ENCODE assay signal across 8 mouse cellular contexts in genomic region chr15:78720094-78720493, GRCm38 (mm10). TPM values are rescaled to one million over a fixed set of nuclear protein-coding genes. Genes with fewer than 3 reads are reported as not detected.
DNase-seq lines count a peak whose midpoint lies in the region; ATAC-seq and TF ChIP-seq lines count a peak whose summit lies in the region.

No protein-coding gene starts in this region.

- H3K4me1 ChIP-seq in forebrain, embryonic 13.5 days, result peaks cover 32% of the 10 kb centered on the region
- peaks cover 26% of the 10 kb centered on the region for H3K4me1 ChIP-seq in hindbrain, embryonic 16.5 days (ENCODE audit: control insufficient read depth, insufficient read depth, low read depth, low read length)
- H3K4me1 ChIP-seq in lung, embryonic 16.5 days (replicated peaks; ENCODE audit: control insufficient read depth, insufficient read depth, low read length), result peaks cover 7% of the 10 kb centered on the region
- H3K4me1 ChIP-seq in olfactory bulb, adult 2 months (ENCODE audit: control insufficient read depth, insufficient read depth, low read length), result peaks cover 30% of the 10 kb centered on the region

- no peak overlapping the region; the same call in 1 of the 2 replicates for H3K9ac ChIP-seq in forebrain, embryonic 13.5 days
- no peak overlapping the region; the same call in 1 of the 2 replicates for H3K9ac ChIP-seq in hindbrain, embryonic 16.5 days (ENCODE audit: low read depth, low read length)
- H3K9ac ChIP-seq in lung, embryonic 16.5 days (ENCODE audit: low read length), result no peak overlapping the region

- peak overlapping the region; percentile 95; the same call in 1 of the 2 replicates for H3K4me2 ChIP-seq in forebrain, embryonic 13.5 days
- H3K4me2 ChIP-seq in hindbrain, embryonic 16.5 days (ENCODE audit: low read length), result peak overlapping the region; percentile 89
- no peak overlapping the region for H3K4me2 ChIP-seq in lung, embryonic 16.5 days (ENCODE audit: low read depth, low read length)

- no peak overlapping the region for H3K4me3 ChIP-seq in forebrain, embryonic 13.5 days
- H3K4me3 ChIP-seq in hindbrain, embryonic 16.5 days (ENCODE audit: low read length), result peak overlapping the region; percentile 19
- no peak overlapping the region for H3K4me3 ChIP-seq in lung, embryonic 16.5 days (ENCODE audit: low read length)
- H3K4me3 ChIP-seq in olfactory bulb, adult 2 months (ENCODE audit: insufficient read depth, low read depth, low read length), result no peak overlapping the region

- no peaks in the 10 kb centered on the region for H3K9me3 ChIP-seq in forebrain, embryonic 13.5 days (replicated peaks)
- H3K9me3 ChIP-seq in hindbrain, embryonic 16.5 days (ENCODE audit: control insufficient read depth, low read length), result no peaks in the 10 kb centered on the region
- H3K9me3 ChIP-seq in lung, embryonic 16.5 days (ENCODE audit: control insufficient read depth, low read length), result no peaks in the 10 kb centered on the region

- TF ChIP-seq CTCF in olfactory bulb, adult 2 months (IDR thresholded peaks at IDR 0.05; ENCODE audit: insufficient read depth, low read depth, low read length), result peak; percentile 80; the same call in 1 of the 2 replicates

- H3K27ac ChIP-seq in forebrain, embryonic 13.5 days, result no peak overlapping the region
- H3K27ac ChIP-seq in hindbrain, embryonic 16.5 days (ENCODE audit: low read depth, low read length), result no peak overlapping the region
- H3K27ac ChIP-seq in lung, embryonic 16.5 days (ENCODE audit: low read length), result no peak overlapping the region
- H3K27ac ChIP-seq in olfactory bulb, adult 2 months (ENCODE audit: insufficient read depth, low read depth, low read length), result no peak overlapping the region

- no peaks in the 10 kb centered on the region for H3K36me3 ChIP-seq in forebrain, embryonic 13.5 days (ENCODE audit: poor library complexity, severe bottlenecking)
- no peaks in the 10 kb centered on the region for H3K36me3 ChIP-seq in hindbrain, embryonic 16.5 days (ENCODE audit: control insufficient read depth, insufficient read depth, low read length)
- no peaks in the 10 kb centered on the region for H3K36me3 ChIP-seq in lung, embryonic 16.5 days (ENCODE audit: control insufficient read depth, insufficient read depth, low read length)

- 0 out of 2 replicates have a peak, but pooled peaks have one; percentile 9 for ATAC-seq in forebrain, embryonic 13.5 days
- ATAC-seq in hindbrain, embryonic 16.5 days, result no peak
- 0 out of 2 replicates have a peak, but pooled peaks have one; percentile 9 for ATAC-seq in lung, embryonic 16.5 days (ENCODE audit: low read depth)

- peak; percentile 57 for DNase-seq in ovary, postnatal 36 days (ENCODE audit: low spot score)
- no peak for DNase-seq in ovary, postnatal 10 days (ENCODE audit: low spot score)
- DNase-seq in c-Kit-positive CD71-positive TER-119-negative erythroid progenitor cells, embryonic 14.5 days (ENCODE audit: low read depth), result peak; percentile 20
- DNase-seq in urinary bladder, postnatal 14 days (ENCODE audit: low spot score), result peak; percentile 59

- H3K27me3 ChIP-seq in forebrain, embryonic 13.5 days, result peaks cover 55% of the 10 kb centered on the region
- no peaks in the 10 kb centered on the region; the same call in 1 of the 2 replicates for H3K27me3 ChIP-seq in hindbrain, embryonic 16.5 days (replicated peaks; ENCODE audit: control insufficient read depth, insufficient read depth, low read length)
- peaks cover 51% of the 10 kb centered on the region for H3K27me3 ChIP-seq in lung, embryonic 16.5 days (ENCODE audit: control insufficient read depth, insufficient read depth, low read depth, low read length)

- 3% methylated on average over 16 of the region's 16 CpGs for WGBS in forebrain, embryonic 13.5 days
- 2% methylated on average over 16 of the region's 16 CpGs for WGBS in hindbrain, embryonic 16.5 days
- WGBS in lung, embryonic 16.5 days, result 3% methylated on average over 16 of the region's 16 CpGs
- 2% methylated on average over 16 of the region's 16 CpGs for WGBS in olfactory bulb, adult 2 months

- no peak for TF ChIP-seq POLR2A in olfactory bulb, adult 2 months (IDR thresholded peaks at IDR 0.05; ENCODE audit: insufficient read depth, low read depth, low read length)

RNA-seq across cellular contexts. Expression of gene Elfn2, which starts 1.5 kb away (rescaled TPM):
- 1.7 and 1.8 TPM in 2 replicates for polyA plus RNA-seq in forebrain, embryonic 13.5 days (2015; fragmentation: Nextera tagmentation; extraction: Ambion mirVana)
- 11.6 and 13.3 TPM in 2 replicates for polyA plus RNA-seq in hindbrain, embryonic 16.5 days (2015; fragmentation: Nextera tagmentation; extraction: Ambion mirVana)
- 0.09 and 0.15 TPM in 2 replicates for polyA plus RNA-seq in lung, embryonic 16.5 days (2015; fragmentation: Nextera tagmentation; extraction: Ambion mirVana)
- not detected in 2 replicates for polyA plus RNA-seq in olfactory bulb, adult 2 months (2012; ENCODE audit: insufficient read depth, insufficient read length, low replicate concordance, missing spikeins)

RNA-seq across cellular contexts. Expression of gene Mfng, which starts 53.2 kb away (rescaled TPM):
- 136 and 138 TPM in 2 replicates for polyA plus RNA-seq in forebrain, embryonic 13.5 days (2015; fragmentation: Nextera tagmentation; extraction: Ambion mirVana)
- polyA plus RNA-seq in hindbrain, embryonic 16.5 days (2015; fragmentation: Nextera tagmentation; extraction: Ambion mirVana), result 19.7 and 20.1 TPM in 2 replicates
- polyA plus RNA-seq in lung, embryonic 16.5 days (2015; fragmentation: Nextera tagmentation; extraction: Ambion mirVana), result 40.8 and 43.1 TPM in 2 replicates
- polyA plus RNA-seq in olfactory bulb, adult 2 months (2012; ENCODE audit: insufficient read depth, insufficient read length, low replicate concordance, missing spikeins), result not detected in 2 replicates
